Mouse (Mus musculus) MEL (cell line): ENCODE results near the gene Dlx1. TPM values are rescaled to one million over a fixed set of nuclear protein-coding genes. Genes with fewer than 3 reads are reported as not detected.

ENCODE experiments used
- DNase-seq: peaks from one replicate; pipeline ENCODE4 v3.0.0; 2011; ENCODE audit warnings: low read depth, low spot score
- H3K27ac ChIP-seq: 2 replicates; pipeline ENCODE4 v1.5.1; 2012; ENCODE audit warnings: low read depth, mild to moderate bottlenecking, control low read depth, low read length, moderate library complexity; ENCODE audit not compliant: control insufficient read depth
- H3K27me3 ChIP-seq, 2 experiments: fragments of 150-350 bp in 1 of 2; sonication (generic) in 1 of 2; 2 replicates each; pipeline ENCODE4 v1.6.1; 2012; ENCODE audit warnings: low read length in 2 of 2, mild to moderate bottlenecking in 2 of 2, improper control_type of control experiment in 1 of 2, moderate library complexity in 1 of 2; ENCODE audit not compliant: insufficient read depth in 2 of 2, control insufficient read depth in 1 of 2
- H3K36me3 ChIP-seq, 2 experiments: 2 replicates each; pipeline ENCODE4 v1.6.1; 2012 to 2014; ENCODE audit warnings: low read length in 2 of 2, improper control_type of control experiment in 1 of 2, inconsistent platforms in 1 of 2, mild to moderate bottlenecking in 1 of 2; ENCODE audit not compliant: insufficient read depth in 2 of 2, control insufficient read depth in 1 of 2
- H3K4me1 ChIP-seq, 2 experiments: fragments of 150-350 bp in 1 of 2; sonication (generic) in 1 of 2; 2 replicates each; pipeline ENCODE4 v1.6.1; 2012; ENCODE audit warnings: low read length in 2 of 2, improper control_type of control experiment in 1 of 2, mild to moderate bottlenecking in 1 of 2; ENCODE audit not compliant: insufficient read depth in 2 of 2, control insufficient read depth in 1 of 2
- H3K4me3 ChIP-seq, 2 experiments: fragments of 150-350 bp in 1 of 2; sonication (generic) in 1 of 2; 2 replicates each; pipeline ENCODE4 v1.5.1; 2012; ENCODE audit warnings: low read depth in 2 of 2, low read length in 2 of 2, mild to moderate bottlenecking in 2 of 2, moderate library complexity in 2 of 2, control low read depth in 1 of 2, improper control_type of control experiment in 1 of 2; ENCODE audit not compliant: control insufficient read depth in 1 of 2, insufficient read depth in 1 of 2
- H3K79me2 ChIP-seq: 2 replicates; pipeline ENCODE4 v1.6.1; 2012; ENCODE audit warnings: mild to moderate bottlenecking, low read length, moderate library complexity; ENCODE audit not compliant: control insufficient read depth, poor library complexity, insufficient read depth
- H3K9ac ChIP-seq: 2 replicates; pipeline ENCODE4 v1.6.1; 2012; ENCODE audit warnings: low read depth, mild to moderate bottlenecking, control low read depth, low read length, moderate library complexity; ENCODE audit not compliant: control insufficient read depth, poor library complexity, severe bottlenecking
- H3K9me3 ChIP-seq: fragments of 150-350 bp; sonication (generic); replicated peaks from 2 replicates; pipeline ENCODE4 v1.6.1; 2012; ENCODE audit warnings: mild to moderate bottlenecking, low read length, improper control_type of control experiment, moderate library complexity; ENCODE audit not compliant: insufficient read depth
- CTCF ChIP-seq, 3 experiments: IDR thresholded peaks in 2 of 3; conservative IDR thresholded peaks in 1 of 3; 2 replicates each; pipeline ENCODE4 v1.5.1; 2011 to 2012; ENCODE audit warnings: low read length in 3 of 3, low read depth in 2 of 3, mild to moderate bottlenecking in 2 of 3, improper control_type of control experiment in 1 of 3, inconsistent platforms in 1 of 3, mixed read lengths in 1 of 3, moderate library complexity in 1 of 3; ENCODE audit not compliant: control insufficient read depth in 1 of 3, insufficient read depth in 1 of 3, poor library complexity in 1 of 3, severe bottlenecking in 1 of 3
- ELF1 ChIP-seq: IDR thresholded peaks from 2 replicates; pipeline ENCODE4 v1.6.1; 2014; ENCODE audit warnings: low read depth, mild to moderate bottlenecking, inconsistent platforms, low read length, improper control_type of control experiment, moderate library complexity
- HCFC1 ChIP-seq: IDR thresholded peaks from 2 replicates; pipeline ENCODE4 v1.6.1; 2012; ENCODE audit warnings: low read depth, mild to moderate bottlenecking, inconsistent platforms, low read length, improper control_type of control experiment, moderate library complexity
- MAFK ChIP-seq: IDR thresholded peaks from 2 replicates; pipeline ENCODE4 v1.6.1; 2011; ENCODE audit warnings: low read depth, mild to moderate bottlenecking, low read length, improper control_type of control experiment, borderline replicate concordance
- MAZ ChIP-seq: IDR thresholded peaks from 2 replicates; pipeline ENCODE4 v1.6.1; 2012; ENCODE audit warnings: low read depth, mild to moderate bottlenecking, inconsistent platforms, low read length, improper control_type of control experiment
- MYC ChIP-seq: IDR thresholded peaks from 2 replicates; pipeline ENCODE4 v1.6.1; 2011; ENCODE audit warnings: low read depth, mild to moderate bottlenecking, low read length, improper control_type of control experiment, moderate library complexity
- NELFE ChIP-seq: IDR thresholded peaks from 2 replicates; pipeline ENCODE4 v1.6.1; 2011; ENCODE audit warnings: low read depth, low read length, improper control_type of control experiment
- NRF1 ChIP-seq: IDR thresholded peaks from 2 replicates; pipeline ENCODE4 v1.6.1; 2014; ENCODE audit warnings: low read depth, mild to moderate bottlenecking, inconsistent platforms, low read length, improper control_type of control experiment, moderate library complexity; ENCODE audit not compliant: poor library complexity, insufficient read depth, severe bottlenecking
- POLR2A ChIP-seq, 2 experiments: IDR thresholded peaks; 2 replicates each; pipeline ENCODE4 v1.6.1; 2011 to 2012; ENCODE audit warnings: low read length in 2 of 2, mild to moderate bottlenecking in 2 of 2, control low read depth in 1 of 2, improper control_type of control experiment in 1 of 2, low read depth in 1 of 2, moderate library complexity in 1 of 2; ENCODE audit not compliant: control insufficient read depth in 1 of 2, insufficient read depth in 1 of 2, poor library complexity in 1 of 2
- RAD21 ChIP-seq: IDR thresholded peaks from 2 replicates; pipeline ENCODE4 v1.6.1; 2011; ENCODE audit warnings: mild to moderate bottlenecking, low read depth, low read length, improper control_type of control experiment
- RCOR1 ChIP-seq: IDR thresholded peaks from 2 replicates; pipeline ENCODE4 v1.6.1; 2012; ENCODE audit warnings: low read depth, mild to moderate bottlenecking, inconsistent platforms, low read length, improper control_type of control experiment
- SIN3A ChIP-seq: IDR thresholded peaks from 2 replicates; pipeline ENCODE4 v1.6.1; 2012; ENCODE audit warnings: low read length, improper control_type of control experiment, inconsistent platforms
- SMC3 ChIP-seq: IDR thresholded peaks from 2 replicates; pipeline ENCODE4 v1.6.1; 2011; ENCODE audit warnings: low read depth, low read length, improper control_type of control experiment
- UBTF ChIP-seq: IDR thresholded peaks from 2 replicates; pipeline ENCODE4 v1.6.1; 2012; ENCODE audit warnings: low read depth, mild to moderate bottlenecking, inconsistent platforms, low read length, improper control_type of control experiment, moderate library complexity, borderline replicate concordance; ENCODE audit not compliant: insufficient read depth
- USF1 ChIP-seq: IDR thresholded peaks from 2 replicates; pipeline ENCODE4 v1.6.1; 2014; ENCODE audit warnings: low read depth, mild to moderate bottlenecking, inconsistent platforms, low read length, improper control_type of control experiment, moderate library complexity
- ZC3H11A ChIP-seq: IDR thresholded peaks from 2 replicates; pipeline ENCODE4 v1.6.1; 2012; ENCODE audit warnings: low read depth, mild to moderate bottlenecking, inconsistent platforms, low read length, improper control_type of control experiment
- ZKSCAN1 ChIP-seq: IDR thresholded peaks from 2 replicates; pipeline ENCODE4 v1.6.1; 2012; ENCODE audit warnings: low read depth, mild to moderate bottlenecking, inconsistent platforms, low read length, improper control_type of control experiment, moderate library complexity
- ZNF384 ChIP-seq: IDR thresholded peaks from 2 replicates; pipeline ENCODE4 v1.6.1; 2012; ENCODE audit warnings: low read depth, mild to moderate bottlenecking, inconsistent platforms, low read length, improper control_type of control experiment
- polyA plus RNA-seq, 2 experiments: library from polyadenylated mRNA; stranded (reverse) in 1 of 2; unstranded in 1 of 2; fragments of >175 nt in 1 of 2; fragments of >200 nt in 1 of 2; gene quantifications; 2 replicates each; pipeline versions ENCODE4 v1.2.1 to v1.2.4; 2012; ENCODE audit warnings: low replicate concordance in 2 of 2, low read depth in 1 of 2; ENCODE audit not compliant: insufficient read length in 2 of 2, insufficient read depth in 1 of 2, missing spikeins in 1 of 2
- total RNA-seq: library from RNA; depleted of rRNA; stranded (reverse); fragments of 300-350 nt; gene quantifications from 2 replicates; pipeline ENCODE4 v1.2.3, GENCODE M21; 2012

Gene Dlx1
- total and polyA plus RNA-seq, 3 experiments = 3.4 to 11.8 TPM; not detected in 1

GRCm38 (mm10) chr2:71573736-71574135, 45.8 kb downstream of the Dlx1 start:
- Histone ChIP-seq H3K27me3 (peaks cover 2 to 3% of the 10 kb centered on the region in 2 experiments; a peak in 3 of 4 replicates), H3K9me3 (no peaks in the 10 kb centered on the region), H3K4me1 (no peaks in the 10 kb centered on the region), H3K79me2 (no peaks in the 10 kb centered on the region), H3K36me3 (no peaks in the 10 kb centered on the region), H3K9ac (no peak overlapping the region), H3K27ac (no peak overlapping the region), H3K4me3 (no peak overlapping the region)
- no peak for DNase-seq
- TF ChIP-seq NELFE = no peak
- no peak for TF ChIP-seq MAFK
- no peak for TF ChIP-seq USF1
- TF ChIP-seq SIN3A = no peak
- no peak for TF ChIP-seq MYC
- no peak for TF ChIP-seq UBTF
- TF ChIP-seq HCFC1 = no peak

DNA sequence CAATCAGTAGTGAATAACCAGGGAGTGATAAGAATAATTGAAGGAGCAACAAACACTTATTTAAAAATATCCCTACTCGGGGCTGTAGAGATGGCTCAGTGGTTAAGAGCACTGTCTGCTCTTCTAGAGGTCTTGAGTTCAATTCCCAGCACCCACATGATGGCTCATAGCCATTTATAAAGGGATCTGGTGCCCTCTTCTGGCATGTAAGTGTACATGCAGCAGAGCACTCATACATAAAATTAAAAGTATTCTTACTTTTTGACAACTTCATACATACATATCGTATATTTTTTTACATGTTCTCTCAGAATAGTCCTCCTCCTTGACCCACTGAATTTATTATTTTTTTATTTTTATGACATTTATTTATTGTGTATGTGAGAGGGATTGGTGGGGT, 49.1 kb downstream of the Dlx1 start:
- H3K9me3 ChIP-seq = no peaks in the 10 kb centered on the region
- DNase-seq = peak; percentile 41
- H3K79me2 ChIP-seq = no peaks in the 10 kb centered on the region
- H3K36me3 ChIP-seq = no peaks in the 10 kb centered on the region
- H3K27ac ChIP-seq = no peak overlapping the region
- peaks cover 0 to 3% of the 10 kb centered on the region in 2 experiments; a peak in 1 of 4 replicates for H3K4me1 ChIP-seq
- TF ChIP-seq RAD21 (peak; percentile 66), POLR2A (IDR thresholded peaks at IDR 0.05; ENCODE audit: control insufficient read depth in 1 of 2, insufficient read depth in 1 of 2, low read depth in 1 of 2, low read length in 2 of 2, poor library complexity in 1 of 2) (no peak), MAZ (no peak), ZC3H11A (peak; percentile 56), ZKSCAN1 (no peak), ZNF384 (no peak), ELF1 (no peak), SMC3 (peak; percentile 53), HCFC1 (no peak), RCOR1 (no peak), NRF1 (no peak), CTCF (IDR thresholded peaks at IDR 0.05 in 2 of 3, conservative IDR thresholded peaks at IDR 0.05 in 1 of 3; ENCODE audit: control insufficient read depth in 1 of 3, insufficient read depth in 1 of 3, low read depth in 2 of 3, low read length in 3 of 3, poor library complexity in 1 of 3, severe bottlenecking in 1 of 3) (peak; percentile 24 to 59 (median 36); a peak in 5 of 6 replicates)
- H3K4me3 ChIP-seq = no peak overlapping the region
- H3K9ac ChIP-seq = no peak overlapping the region
- H3K27me3 ChIP-seq = peaks cover 8 to 12% of the 10 kb centered on the region in 2 experiments
